Mouse (Mus musculus) hindbrain, embryonic 16.5 days (tissue): Measurements from ENCODE around the gene Rbm14. TPM values are rescaled to one million over a fixed set of nuclear protein-coding genes. Genes with fewer than 3 reads are reported as not detected.
"Not testable (repeated sequence)": the region's sequence is repeated elsewhere in the genome, so short reads cannot be mapped to it uniquely, and the experiment has no call there.

ENCODE experiments used
- ATAC-seq: fragments of 200-750 bp; cut with Nextera tagmentation; 2 replicates; pipeline ENCODE4 v1.8.0; 2017; ENCODE audit warnings: moderate TSS enrichment, moderate library complexity
- H3K27ac ChIP-seq: fragments of 300-500 bp; sonication (generic); 2 replicates; pipeline ENCODE4 v1.5.1; 2014; ENCODE audit warnings: low read depth, mild to moderate bottlenecking, control low read depth, low read length, moderate library complexity
- H3K27me3 ChIP-seq: fragments of 300-500 bp; sonication (generic); replicated peaks from 2 replicates; pipeline ENCODE4 v1.6.1; 2014; ENCODE audit warnings: low read length; ENCODE audit not compliant: control insufficient read depth, insufficient read depth
- H3K36me3 ChIP-seq: fragments of 300-500 bp; sonication (generic); 2 replicates; pipeline ENCODE4 v1.6.1; 2014; ENCODE audit warnings: mild to moderate bottlenecking, low read length, moderate library complexity, mixed read lengths; ENCODE audit not compliant: control insufficient read depth, insufficient read depth
- H3K4me1 ChIP-seq: fragments of 300-500 bp; sonication (generic); 2 replicates; pipeline ENCODE4 v1.6.1; 2014; ENCODE audit warnings: low read depth, low read length; ENCODE audit not compliant: control insufficient read depth, insufficient read depth
- H3K4me2 ChIP-seq: fragments of 300-500 bp; sonication (generic); 2 replicates; pipeline ENCODE4 v1.6.1; 2014; ENCODE audit warnings: mild to moderate bottlenecking, low read length, control low read depth, moderate library complexity
- H3K4me3 ChIP-seq: fragments of 300-500 bp; sonication (generic); 2 replicates; pipeline ENCODE4 v1.5.1; 2014; ENCODE audit warnings: mild to moderate bottlenecking, low read length, control low read depth, moderate library complexity
- H3K9ac ChIP-seq: fragments of 300-500 bp; sonication (generic); 2 replicates; pipeline ENCODE4 v1.6.1; 2014; ENCODE audit warnings: low read depth, mild to moderate bottlenecking, control low read depth, low read length, moderate library complexity
- H3K9me3 ChIP-seq: fragments of 300-500 bp; sonication (generic); 2 replicates; pipeline ENCODE4 v1.6.1; 2014; ENCODE audit warnings: mild to moderate bottlenecking, low read length, moderate library complexity; ENCODE audit not compliant: control insufficient read depth
- WGBS: fragments of 180-500 bp; shearing (Covaris S2); extraction: QIAGEN DNeasy Blood & Tissue Kit; methylation state at CpG from one replicate; pipeline ENCODE4 v1.1.7; 2014; 5-methylcytosine and 5-hydroxymethylcytosine counted together
- polyA plus RNA-seq: library from polyadenylated mRNA; unstranded; fragments of >200 nt; fragmentation: Nextera tagmentation; extraction: Ambion mirVana; gene quantifications from 2 replicates; pipeline ENCODE4 v1.2.1, GENCODE M21; 2015

Rbm14 gene
- polyA plus RNA-seq, 1 experiment from 2014 or later, result 59.5 TPM

GRCm38 (mm10) chr19:4828444-4829114, 17.1 kb upstream of the Rbm14 start:
- 66% methylated on average over 16 of the region's 16 CpGs for WGBS
- Histone ChIP-seq H3K9ac (no peak overlapping the region), H3K36me3 (0 out of 2 replicates have a peak, but pooled peaks cover 3% of the 10 kb centered on the region), H3K27ac (no peak overlapping the region), H3K9me3 (no peaks in the 10 kb centered on the region), H3K4me1 (no peaks in the 10 kb centered on the region), H3K4me2 (no peak overlapping the region), H3K4me3 (no peak overlapping the region), H3K27me3 (no peaks in the 10 kb centered on the region)
- no peak for ATAC-seq

GRCm38 (mm10) chr19:4820678-4821303, 9.4 kb upstream of the Rbm14 start:
- peak; percentile 92 for ATAC-seq
- H3K4me1 ChIP-seq, result no peaks in the 10 kb centered on the region
- 66% methylated on average over 5 of the region's 5 CpGs for WGBS

GRCm38 (mm10) chr19:4817182-4817835, 5.9 kb upstream of the Rbm14 start:
- no peak overlapping the region for H3K9ac ChIP-seq
- H3K27ac ChIP-seq, result no peak overlapping the region
- no peak overlapping the region for H3K4me2 ChIP-seq
- H3K4me3 ChIP-seq, result no peak overlapping the region
- 71% methylated on average over 1 of the region's 1 CpGs for WGBS
- no peak for ATAC-seq
- H3K4me1 ChIP-seq, result no peaks in the 10 kb centered on the region
- no peaks in the 10 kb centered on the region; the same call in 1 of the 2 replicates for H3K9me3 ChIP-seq
- H3K36me3 ChIP-seq, result no peaks in the 10 kb centered on the region
- H3K27me3 ChIP-seq, result no peaks in the 10 kb centered on the region

More at GRCm38 (mm10) chr19:4820678-4821303, 9.4 kb upstream of the Rbm14 start:
- Histone ChIP-seq H3K9me3 (no peaks in the 10 kb centered on the region), H3K27me3 (no peaks in the 10 kb centered on the region), H3K36me3 (no peaks in the 10 kb centered on the region), H3K27ac (no peak overlapping the region), H3K4me3 (no peak overlapping the region), H3K9ac (no peak overlapping the region), H3K4me2 (no peak overlapping the region)

- no peak for ATAC-seq
- 83% methylated on average over 5 of the region's 6 CpGs for WGBS
- H3K36me3 ChIP-seq, result no peaks in the 10 kb centered on the region
Measured at GRCm38 (mm10) chr19:4813015-4813414, 1.6 kb upstream of the Rbm14 start.

GRCm38 (mm10) chr19:4812334-4812949, 1.0 kb upstream of the Rbm14 start:
- Histone ChIP-seq H3K4me1 (peaks cover 17% of the 10 kb centered on the region), H3K4me3 (peak overlapping the region; percentile 93), H3K4me2 (peak overlapping the region; percentile 67), H3K9ac (peak overlapping the region; percentile 71)
- H3K27me3 ChIP-seq, H3K27ac ChIP-seq, ATAC-seq, H3K36me3 ChIP-seq, H3K9me3 ChIP-seq: not testable (repeated sequence)
- 78% methylated on average over 8 of the region's 8 CpGs for WGBS

More at GRCm38 (mm10) chr19:4813015-4813414, 1.6 kb upstream of the Rbm14 start:
- Histone ChIP-seq H3K9me3 (no peaks in the 10 kb centered on the region; the same call in 1 of the 2 replicates), H3K27ac (no peak overlapping the region), H3K9ac (no peak overlapping the region), H3K4me3 (no peak overlapping the region), H3K4me2 (no peak overlapping the region), H3K27me3 (no peaks in the 10 kb centered on the region), H3K4me1 (peaks cover 17% of the 10 kb centered on the region)

- Histone ChIP-seq H3K4me3 (peak overlapping the region; percentile 93), H3K4me1 (peaks cover 17% of the 10 kb centered on the region), H3K27me3 (no peaks in the 10 kb centered on the region), H3K36me3 (no peaks in the 10 kb centered on the region), H3K4me2 (peak overlapping the region; percentile 67), H3K27ac (peak overlapping the region; percentile 97), H3K9me3 (no peaks in the 10 kb centered on the region; the same call in 1 of the 2 replicates), H3K9ac (peak overlapping the region; percentile 71)
- peak; percentile 48 for ATAC-seq
- 4% methylated on average over 12 of the region's 12 CpGs for WGBS
Measured at GRCm38 (mm10) chr19:4811909-4812242, 442 bp upstream of the Rbm14 start.

- no peak; the same call in 1 of the 2 replicates for ATAC-seq
- H3K36me3 ChIP-seq, result no peaks in the 10 kb centered on the region
- peaks cover 17% of the 10 kb centered on the region for H3K4me1 ChIP-seq
- H3K9ac ChIP-seq, result peak overlapping the region; percentile 71
- H3K27ac ChIP-seq, result peak overlapping the region; percentile 97
- peak overlapping the region; percentile 94 for H3K4me2 ChIP-seq
- H3K4me3 ChIP-seq, result peak overlapping the region; percentile 93
- no peaks in the 10 kb centered on the region; the same call in 1 of the 2 replicates for H3K9me3 ChIP-seq
- no peaks in the 10 kb centered on the region for H3K27me3 ChIP-seq
- 1% methylated on average over 15 of the region's 17 CpGs for WGBS
Measured at GRCm38 (mm10) chr19:4810746-4811062, 730 bp downstream of the Rbm14 start.

- no peaks in the 10 kb centered on the region for H3K9me3 ChIP-seq
- H3K36me3 ChIP-seq, result no peaks in the 10 kb centered on the region
- ATAC-seq, result no peak
- H3K9ac ChIP-seq, result peak overlapping the region; percentile 71
- under 1% methylated on average over 14 of the region's 14 CpGs for WGBS
- H3K4me2 ChIP-seq, result peak overlapping the region; percentile 94
- H3K27ac ChIP-seq, result peak overlapping the region; percentile 97
- peak overlapping the region; percentile 93 for H3K4me3 ChIP-seq
- H3K4me1 ChIP-seq, result peaks cover 17% of the 10 kb centered on the region
- no peaks in the 10 kb centered on the region for H3K27me3 ChIP-seq
Measured at GRCm38 (mm10) chr19:4810309-4810708, 1.1 kb downstream of the Rbm14 start.

- Histone ChIP-seq H3K27me3 (no peaks in the 10 kb centered on the region), H3K4me3 (no peak overlapping the region), H3K36me3 (peaks cover 31% of the 10 kb centered on the region), H3K4me1 (peaks cover under 1% of the 10 kb centered on the region), H3K9me3 (no peaks in the 10 kb centered on the region), H3K27ac (no peak overlapping the region), H3K4me2 (no peak overlapping the region), H3K9ac (no peak overlapping the region)
- WGBS, result 74% methylated on average over 10 of the region's 10 CpGs
- no peak for ATAC-seq
Measured at GRCm38 (mm10) chr19:4803283-4803682, 8.2 kb downstream of the Rbm14 start.
